Mouse (Mus musculus) ES-Bruce4 (cell line): ENCODE results near the gene Nos3. TPM values are rescaled to one million over a fixed set of nuclear protein-coding genes. Genes with fewer than 3 reads are reported as not detected.
A peak's percentile ranks its signal among the peaks of the same experiment; 100 is the strongest.

Experiments
- H3K27ac ChIP-seq: 2 replicates; pipeline ENCODE4 v1.5.1; 2012; ENCODE audit warnings: low read length, inconsistent platforms; ENCODE audit not compliant: insufficient read depth
- H3K27me3 ChIP-seq: 2 replicates; pipeline ENCODE4 v1.6.1; 2012; ENCODE audit warnings: mild to moderate bottlenecking, low read length, inconsistent platforms; ENCODE audit not compliant: control insufficient read depth, poor library complexity, insufficient read depth, severe bottlenecking
- H3K36me3 ChIP-seq: 2 replicates; pipeline ENCODE4 v1.6.1; 2012; ENCODE audit warnings: inconsistent platforms, mild to moderate bottlenecking, low read length, moderate library complexity; ENCODE audit not compliant: control insufficient read depth, poor library complexity, insufficient read depth, severe bottlenecking
- H3K4me1 ChIP-seq: one replicate; pipeline ENCODE4 v1.8.1; 2011; ENCODE audit warnings: low read length; ENCODE audit not compliant: control insufficient read depth, insufficient read depth
- H3K4me3 ChIP-seq: 2 replicates; pipeline ENCODE4 v1.5.1; 2011; ENCODE audit warnings: low read depth, mild to moderate bottlenecking, low read length
- H3K9ac ChIP-seq: 2 replicates; pipeline ENCODE4 v1.6.1; 2012; ENCODE audit warnings: low read depth, mild to moderate bottlenecking, inconsistent platforms; ENCODE audit not compliant: poor library complexity, severe bottlenecking
- H3K9me3 ChIP-seq: replicated peaks from 2 replicates; pipeline ENCODE4 v1.6.1; 2012; ENCODE audit warnings: mild to moderate bottlenecking, low read length, inconsistent platforms; ENCODE audit not compliant: control insufficient read depth, poor library complexity, insufficient read depth, severe bottlenecking
- CTCF ChIP-seq: IDR thresholded peaks from one replicate; pipeline ENCODE4 v1.8.1; 2011; ENCODE audit warnings: low read depth, low read length
- EP300 ChIP-seq: IDR thresholded peaks from 2 replicates; pipeline ENCODE4 v1.6.1; 2011; ENCODE audit warnings: low read depth, low read length; ENCODE audit not compliant: insufficient read depth
- POLR2A ChIP-seq: IDR thresholded peaks from one replicate; pipeline ENCODE4 v1.8.1; 2011; ENCODE audit warnings: low read length; ENCODE audit not compliant: insufficient read depth
- polyA plus RNA-seq: library from polyadenylated mRNA; stranded (reverse); fragments of >200 nt; gene quantifications from 2 replicates; pipeline ENCODE4 v1.2.4, GENCODE M21; 2011; ENCODE audit warnings: low read depth; ENCODE audit not compliant: missing spikeins, insufficient read depth, insufficient read length

The Nos3 gene
- polyA plus RNA-seq, 1 experiment: 1.2 TPM

DNA sequence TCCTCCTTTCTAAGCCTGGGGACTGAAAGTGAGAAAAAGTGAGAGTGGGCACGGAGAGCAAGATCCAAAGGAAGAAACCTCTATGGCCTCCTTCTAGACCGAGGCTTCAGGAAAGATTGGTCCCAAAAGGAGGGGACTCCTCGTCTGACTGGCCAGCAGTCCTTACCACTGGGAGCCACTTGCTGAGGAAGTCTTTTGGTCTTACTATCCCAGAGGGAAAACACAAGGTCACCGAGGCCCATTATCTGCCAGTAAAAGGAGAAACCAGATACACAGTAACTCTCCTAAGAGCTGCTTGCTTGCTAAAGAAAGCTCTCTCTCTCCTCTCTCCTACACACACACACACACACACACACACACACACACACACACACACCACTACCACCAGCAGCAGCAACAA is 11.3 kb upstream of the Nos3 start:
- TF ChIP-seq CTCF (no peak), EP300 (no peak), POLR2A (no peak)
- no peak overlapping the region for H3K9ac ChIP-seq
- no peak overlapping the region for H3K27ac ChIP-seq
- H3K4me1 ChIP-seq: peaks cover 2% of the 10 kb centered on the region
- H3K27me3 ChIP-seq: no peaks in the 10 kb centered on the region
- H3K9me3 ChIP-seq: no peaks in the 10 kb centered on the region
- H3K36me3 ChIP-seq: no peaks in the 10 kb centered on the region
- no peak overlapping the region for H3K4me3 ChIP-seq

GRCm38 (mm10) chr5:24356764-24357163 is 7.8 kb upstream of the Nos3 start:
- Histone ChIP-seq H3K9ac (no peak overlapping the region), H3K27ac (no peak overlapping the region), H3K9me3 (no peaks in the 10 kb centered on the region), H3K27me3 (no peaks in the 10 kb centered on the region), H3K36me3 (no peaks in the 10 kb centered on the region), H3K4me3 (no peak overlapping the region), H3K4me1 (peaks cover 2% of the 10 kb centered on the region)
- TF ChIP-seq CTCF: no peak
- no peak for TF ChIP-seq POLR2A
- no peak for TF ChIP-seq EP300

GRCm38 (mm10) chr5:24357461-24357860 is 7.1 kb upstream of the Nos3 start:
- Histone ChIP-seq H3K36me3 (no peaks in the 10 kb centered on the region), H3K27ac (no peak overlapping the region), H3K4me1 (peaks cover 2% of the 10 kb centered on the region), H3K9me3 (no peaks in the 10 kb centered on the region), H3K9ac (no peak overlapping the region), H3K27me3 (no peaks in the 10 kb centered on the region), H3K4me3 (no peak overlapping the region)
- TF ChIP-seq POLR2A (no peak), CTCF (peak; percentile 64), EP300 (no peak)

DNA sequence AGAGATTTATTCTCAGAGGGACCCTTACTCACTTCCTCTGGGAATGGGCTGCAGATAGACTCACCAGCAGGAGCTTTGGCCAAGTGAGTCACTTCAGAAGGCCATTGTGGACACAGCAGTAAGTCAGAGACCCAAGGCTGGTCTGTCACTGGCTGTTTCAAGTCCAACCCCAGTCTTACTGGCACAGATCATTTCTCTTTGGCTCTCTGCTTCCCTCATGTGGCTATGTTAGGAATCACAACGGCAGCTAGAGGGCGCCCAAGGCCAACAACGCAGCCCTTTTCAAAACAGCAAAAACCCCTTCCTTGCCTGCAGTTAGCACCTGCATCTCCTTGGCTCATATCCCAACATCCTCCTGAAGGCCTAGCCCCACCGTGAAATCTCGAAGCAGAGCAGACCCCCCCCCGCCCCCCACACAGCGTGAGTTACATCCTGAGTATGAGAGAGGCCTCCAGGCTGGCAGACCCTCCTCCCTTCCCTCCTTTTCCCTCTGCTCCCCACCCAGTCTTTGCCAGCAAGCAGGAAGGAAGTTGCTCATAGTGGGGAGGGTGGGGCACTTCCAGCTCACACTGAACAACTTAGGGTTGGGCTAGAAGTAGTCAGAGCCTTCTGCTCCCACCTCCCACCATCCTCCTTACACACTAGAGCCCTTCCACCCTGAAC is 3.7 kb upstream of the Nos3 start:
- TF ChIP-seq CTCF (peak; percentile 98), POLR2A (no peak), EP300 (0 out of 2 replicates have a peak, but pooled peaks have one; percentile 20)
- H3K27ac ChIP-seq: peak overlapping the region; percentile 26

DNA sequence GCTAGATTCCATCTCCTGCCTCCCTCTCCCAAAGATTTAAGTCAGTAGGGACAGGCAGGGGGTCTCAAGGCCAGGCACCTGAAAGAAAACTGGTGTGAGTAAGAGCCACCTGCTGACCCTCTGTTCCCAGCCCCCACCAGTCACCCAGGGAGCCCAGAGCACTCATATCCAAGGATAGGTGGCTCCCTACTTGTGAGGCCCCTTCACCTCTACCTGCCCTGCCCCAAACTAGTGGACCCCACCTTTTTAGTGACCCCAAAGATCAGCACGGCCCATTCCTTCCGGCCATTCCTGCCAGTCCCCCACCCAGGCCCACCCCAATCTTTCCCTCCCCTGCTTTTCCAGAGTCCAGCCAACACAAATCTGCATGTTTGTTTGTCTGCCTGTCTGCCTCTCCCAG is 1.1 kb upstream of the Nos3 start:
- Histone ChIP-seq H3K27me3 (no peaks in the 10 kb centered on the region), H3K9ac (no peak overlapping the region), H3K9me3 (no peaks in the 10 kb centered on the region), H3K4me3 (no peak overlapping the region), H3K4me1 (peaks cover 2% of the 10 kb centered on the region), H3K27ac (no peak overlapping the region), H3K36me3 (no peaks in the 10 kb centered on the region)
- TF ChIP-seq CTCF (no peak), EP300 (no peak), POLR2A (no peak)

More for the DNA sequence above, 3.7 kb upstream of the Nos3 start:
- no peaks in the 10 kb centered on the region for H3K27me3 ChIP-seq
- no peak overlapping the region for H3K4me3 ChIP-seq
- H3K9ac ChIP-seq: 0 out of 2 replicates have a peak overlapping the region, but pooled peaks have one; percentile 18
- no peaks in the 10 kb centered on the region for H3K9me3 ChIP-seq
- no peaks in the 10 kb centered on the region for H3K36me3 ChIP-seq
- H3K4me1 ChIP-seq: peaks cover 2% of the 10 kb centered on the region

- Histone ChIP-seq H3K4me3 (no peak overlapping the region), H3K4me1 (peaks cover 2% of the 10 kb centered on the region), H3K27ac (no peak overlapping the region), H3K27me3 (no peaks in the 10 kb centered on the region), H3K36me3 (no peaks in the 10 kb centered on the region), H3K9me3 (no peaks in the 10 kb centered on the region), H3K9ac (no peak overlapping the region)
- no peak for TF ChIP-seq POLR2A
- no peak for TF ChIP-seq EP300
- TF ChIP-seq CTCF: no peak
Measured at GRCm38 (mm10) chr5:24364061-24364460, 549 bp upstream of the Nos3 start.
